Mouse (Mus musculus): ENCODE results near the gene Irf2.

The Irf2 gene

GRCm38 (mm10) chr8:46739003-46739949 is at the start of gene Irf2:
Gene Irf2 (plus strand): TSS chr8:46739732.
- peak; percentile 69 to 89 for DNase-seq (ENCODE audit: low spot score in 2 of 2)

- DNase-seq (ENCODE audit: low spot score in 2 of 2) = no peak
These were observed 49.4 kb upstream of the Irf2 start for GRCm38 (mm10) chr8:46690111-46690510.

- no peak for DNase-seq (ENCODE audit: low spot score in 2 of 2)
These were observed 49.0 kb upstream of the Irf2 start for GRCm38 (mm10) chr8:46690581-46690980.

GRCm38 (mm10) chr8:46691360-46691759 is 48.2 kb upstream of the Irf2 start:
- no peak for DNase-seq (ENCODE audit: low spot score in 2 of 2)

- DNase-seq (ENCODE audit: low spot score in 2 of 2) = no peak
These were observed 43.1 kb upstream of the Irf2 start for GRCm38 (mm10) chr8:46696256-46697041.

- no peak for DNase-seq (ENCODE audit: low spot score in 2 of 2)
These were observed 42.0 kb upstream of the Irf2 start for GRCm38 (mm10) chr8:46697566-46697965.

GRCm38 (mm10) chr8:46698162-46698561 is 41.4 kb upstream of the Irf2 start:
- no peak for DNase-seq (ENCODE audit: low spot score in 2 of 2)

GRCm38 (mm10) chr8:46705145-46705544 is 34.4 kb upstream of the Irf2 start:
- no peak for DNase-seq (ENCODE audit: low spot score in 2 of 2)

- DNase-seq (ENCODE audit: low spot score in 2 of 2) = no peak
These were observed 32.8 kb upstream of the Irf2 start for GRCm38 (mm10) chr8:46706730-46707129.

- DNase-seq (ENCODE audit: low spot score in 2 of 2) = no peak
These were observed 30.2 kb upstream of the Irf2 start for GRCm38 (mm10) chr8:46709302-46709701.

- no peak for DNase-seq (ENCODE audit: low spot score in 2 of 2)
These were observed 29.2 kb upstream of the Irf2 start for GRCm38 (mm10) chr8:46710289-46710688.

GRCm38 (mm10) chr8:46711496-46711895 is 28.0 kb upstream of the Irf2 start:
- DNase-seq (ENCODE audit: low spot score in 2 of 2) = no peak

- no peak for DNase-seq (ENCODE audit: low spot score in 2 of 2)
These were observed 26.4 kb upstream of the Irf2 start for GRCm38 (mm10) chr8:46713178-46713577.

GRCm38 (mm10) chr8:46713844-46714243 is 25.7 kb upstream of the Irf2 start:
- peak; percentile 26 to 27 for DNase-seq (ENCODE audit: low spot score in 2 of 2)

GRCm38 (mm10) chr8:46714400-46714799 is 25.1 kb upstream of the Irf2 start:
- DNase-seq (ENCODE audit: low spot score in 2 of 2) = no peak

- no peak for DNase-seq (ENCODE audit: low spot score in 2 of 2)
These were observed 23.1 kb upstream of the Irf2 start for GRCm38 (mm10) chr8:46716477-46716876.

GRCm38 (mm10) chr8:46717170-46717569 is 22.4 kb upstream of the Irf2 start:
- DNase-seq (ENCODE audit: low spot score in 2 of 2) = no peak

GRCm38 (mm10) chr8:46718301-46718700 is 21.2 kb upstream of the Irf2 start:
- no peak for DNase-seq (ENCODE audit: low spot score in 2 of 2)

- no peak for DNase-seq (ENCODE audit: low spot score in 2 of 2)
These were observed 20.8 kb upstream of the Irf2 start for GRCm38 (mm10) chr8:46718747-46719146.

- DNase-seq (ENCODE audit: low spot score in 2 of 2) = no peak
These were observed 18.9 kb upstream of the Irf2 start for GRCm38 (mm10) chr8:46720656-46721055.

GRCm38 (mm10) chr8:46721065-46721845 is 18.3 kb upstream of the Irf2 start:
- no peak for DNase-seq (ENCODE audit: low spot score in 2 of 2)

- DNase-seq (ENCODE audit: low spot score in 2 of 2) = no peak
These were observed 17.0 kb upstream of the Irf2 start for GRCm38 (mm10) chr8:46722536-46722935.
